Mouse (Mus musculus): ENCODE data around the gene Olfr47. TPM values are rescaled to one million over a fixed set of nuclear protein-coding genes. Genes with fewer than 3 reads are reported as not detected.

Olfr47 gene
- polyA plus RNA-seq, 1 experiment = not detected

- H3K4me1 ChIP-seq (ENCODE audit: control insufficient read depth, insufficient read depth, low read length) = peaks cover 2% of the 10 kb centered on the region; the same call in 1 of the 2 replicates
- no peak for DNase-seq
- H3K4me3 ChIP-seq (ENCODE audit: insufficient read depth, low read depth, low read length) = no peak overlapping the region
- no peak for TF ChIP-seq CTCF (conservative IDR thresholded peaks at IDR 0.05; ENCODE audit: insufficient read depth, insufficient read length, low read depth, low read length)
- no peak for TF ChIP-seq POLR2A (IDR thresholded peaks at IDR 0.05; ENCODE audit: low read depth, low read length)
- H3K27ac ChIP-seq (ENCODE audit: insufficient read depth, low read depth, low read length) = no peak overlapping the region
- no peaks in the 10 kb centered on the region for H3K27me3 ChIP-seq (replicated peaks; ENCODE audit: control insufficient read depth, insufficient read depth, low read length)
- H3K36me3 ChIP-seq (ENCODE audit: control insufficient read depth, insufficient read depth, low read length) = peaks cover 2% of the 10 kb centered on the region; the same call in 1 of the 2 replicates
- WGBS = 65% methylated on average over 4 of the region's 4 CpGs
Observed at GRCm38 (mm10) chr6:43274123-43274522, 42.8 kb downstream of the Olfr47 start.

DNA sequence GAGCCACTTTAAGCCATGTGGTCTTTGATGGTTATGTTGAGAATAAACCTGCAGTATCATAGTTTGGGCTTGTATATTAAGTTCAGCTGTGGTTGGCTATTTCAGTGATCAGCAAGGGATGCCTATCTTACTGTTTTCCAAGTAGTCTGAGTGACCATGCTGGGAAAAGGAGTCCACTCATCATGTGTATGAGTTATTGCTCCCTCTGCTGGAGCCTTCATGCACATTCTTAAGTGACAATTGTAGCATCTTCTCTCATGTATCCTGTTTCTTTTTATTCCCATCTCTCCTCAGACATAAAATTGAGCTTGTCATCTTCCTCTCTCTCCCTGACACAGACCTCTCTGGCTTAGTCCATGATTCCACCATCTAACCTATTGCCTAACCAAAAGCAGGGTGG lies 46.9 kb downstream of the Olfr47 start:
- H3K4me1 ChIP-seq (ENCODE audit: control insufficient read depth, insufficient read depth, low read length) = no peaks in the 10 kb centered on the region
- H3K36me3 ChIP-seq (ENCODE audit: control insufficient read depth, insufficient read depth, low read length) = peaks cover 11% of the 10 kb centered on the region; the same call in 1 of the 2 replicates
- DNase-seq = peak; percentile 51
- H3K27me3 ChIP-seq (replicated peaks; ENCODE audit: control insufficient read depth, insufficient read depth, low read length) = no peaks in the 10 kb centered on the region
- no peak overlapping the region for H3K4me3 ChIP-seq (ENCODE audit: insufficient read depth, low read depth, low read length)
- no peak overlapping the region for H3K27ac ChIP-seq (ENCODE audit: insufficient read depth, low read depth, low read length)
- TF ChIP-seq POLR2A (IDR thresholded peaks at IDR 0.05; ENCODE audit: low read depth, low read length) = no peak
- 0 out of 2 replicates have a peak, but pooled peaks have one; percentile 22 for TF ChIP-seq CTCF (conservative IDR thresholded peaks at IDR 0.05; ENCODE audit: insufficient read depth, insufficient read length, low read depth, low read length)

DNA sequence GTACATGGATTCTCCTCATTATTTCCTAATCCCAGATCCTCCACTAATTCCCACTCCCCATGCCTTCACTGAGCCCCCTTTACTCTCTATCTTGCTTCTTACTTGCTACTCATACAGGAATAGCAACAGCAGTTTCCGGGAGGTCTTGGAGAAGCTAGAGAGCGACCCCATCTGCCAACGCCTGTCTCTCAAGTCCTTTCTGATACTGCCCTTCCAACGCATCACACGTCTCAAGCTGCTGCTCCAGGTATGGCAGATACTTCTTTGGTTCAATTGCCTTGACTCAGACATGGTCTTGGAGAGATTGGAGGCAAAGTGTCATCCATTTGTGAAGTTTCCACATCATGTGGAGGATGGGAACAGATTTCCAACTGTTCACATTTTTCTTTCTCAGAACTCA lies 49.2 kb downstream of the Olfr47 start:
- no peaks in the 10 kb centered on the region for H3K4me1 ChIP-seq (ENCODE audit: control insufficient read depth, insufficient read depth, low read length)
- no peak overlapping the region for H3K27ac ChIP-seq (ENCODE audit: insufficient read depth, low read depth, low read length)
- H3K27me3 ChIP-seq (replicated peaks; ENCODE audit: control insufficient read depth, insufficient read depth, low read length) = no peaks in the 10 kb centered on the region
- peaks cover 19% of the 10 kb centered on the region for H3K36me3 ChIP-seq (ENCODE audit: control insufficient read depth, insufficient read depth, low read length)
- 94% methylated on average over 5 of the region's 5 CpGs for WGBS
- TF ChIP-seq CTCF (conservative IDR thresholded peaks at IDR 0.05; ENCODE audit: insufficient read depth, insufficient read length, low read depth, low read length) (no peak), POLR2A (IDR thresholded peaks at IDR 0.05; ENCODE audit: low read depth, low read length) (no peak)
- H3K4me3 ChIP-seq (ENCODE audit: insufficient read depth, low read depth, low read length) = no peak overlapping the region
- DNase-seq = no peak

Other genes starting within 250 kb of the Olfr47 start
- not detected in 2 replicates for gene Olfr441, start 125.2 kb upstream of the Olfr47 start, polyA plus RNA-seq (2012; rRNA removed)
- gene Olfr237-ps1, start 85.0 kb upstream of the Olfr47 start, polyA plus RNA-seq (2012; rRNA removed) = not detected in 2 replicates
- not detected in 2 replicates for gene Olfr437, start 68.2 kb upstream of the Olfr47 start, polyA plus RNA-seq (2012; rRNA removed)
- gene Olfr13, start 59.4 kb upstream of the Olfr47 start, polyA plus RNA-seq (2012; rRNA removed) = not detected in 2 replicates
- not detected in 2 replicates for gene Olfr435, start 34.4 kb upstream of the Olfr47 start, polyA plus RNA-seq (2012; rRNA removed)
- not detected in 2 replicates for gene Olfr434, start 18.5 kb upstream of the Olfr47 start, polyA plus RNA-seq (2012; rRNA removed)
- gene Arhgef5, start 34.1 kb downstream of the Olfr47 start, polyA plus RNA-seq (2012; rRNA removed) = 35.2 and 36.4 TPM in 2 replicates
- 0.10 and 0.19 TPM in 2 replicates for gene Nobox, start 78.0 kb downstream of the Olfr47 start, polyA plus RNA-seq (2012; rRNA removed)

Data from kidney, adult 2 months (tissue).